Mouse (Mus musculus) midbrain, embryonic 11.5 days (tissue): ENCODE results near the gene Tmem136. TPM values are rescaled to one million over a fixed set of nuclear protein-coding genes. Genes with fewer than 3 reads are reported as not detected.

Source experiments
- ATAC-seq: fragments of 200-750 bp; cut with Nextera tagmentation; 2 replicates; pipeline ENCODE4 v1.8.0; 2017; ENCODE audit warnings: moderate TSS enrichment, moderate library complexity; ENCODE audit not compliant: low FRiP score
- DNase-seq: peaks from one replicate; pipeline ENCODE4 v3.0.0; 2015; ENCODE audit warnings: low spot score; ENCODE audit errors: missing footprints
- H3K27ac ChIP-seq: fragments of 300-500 bp; sonication (generic); 2 replicates; pipeline ENCODE4 v1.5.1; 2014; ENCODE audit warnings: low read depth, low read length
- H3K27me3 ChIP-seq: fragments of 300-500 bp; sonication (generic); 2 replicates; pipeline ENCODE4 v1.6.1; 2014; ENCODE audit warnings: mild to moderate bottlenecking, low read length, moderate library complexity, mixed read lengths; ENCODE audit not compliant: control insufficient read depth, insufficient read depth
- H3K36me3 ChIP-seq: fragments of 300-500 bp; sonication (generic); 2 replicates; pipeline ENCODE4 v1.6.1; 2014; ENCODE audit warnings: mild to moderate bottlenecking, low read length, moderate library complexity, mixed read lengths; ENCODE audit not compliant: control insufficient read depth, insufficient read depth
- H3K4me1 ChIP-seq: fragments of 300-500 bp; sonication (generic); 2 replicates; pipeline ENCODE4 v1.6.1; 2014; ENCODE audit warnings: low read length; ENCODE audit not compliant: control insufficient read depth, insufficient read depth
- H3K4me2 ChIP-seq: fragments of 300-500 bp; sonication (generic); 2 replicates; pipeline ENCODE4 v1.6.1; 2014; ENCODE audit warnings: mild to moderate bottlenecking, moderate library complexity
- H3K4me3 ChIP-seq: fragments of 300-500 bp; sonication (generic); 2 replicates; pipeline ENCODE4 v1.5.1; 2014; ENCODE audit warnings: low read depth, low read length
- H3K9ac ChIP-seq: fragments of 300-500 bp; sonication (generic); 2 replicates; pipeline ENCODE4 v1.6.1; 2014; ENCODE audit warnings: low read length
- H3K9me3 ChIP-seq: fragments of 300-500 bp; sonication (generic); 2 replicates; pipeline ENCODE4 v1.6.1; 2016; ENCODE audit warnings: low read length; ENCODE audit not compliant: control insufficient read depth
- WGBS: fragments of 180-500 bp; shearing (Covaris S2); extraction: QIAGEN DNeasy Blood & Tissue Kit; methylation state at CpG from one replicate; pipeline ENCODE4 v1.1.7; 2014; 5-methylcytosine and 5-hydroxymethylcytosine counted together
- polyA plus RNA-seq: library from polyadenylated mRNA; unstranded; fragments of >200 nt; fragmentation: Nextera tagmentation; extraction: Ambion mirVana; gene quantifications from 2 replicates; pipeline ENCODE4 v1.2.1, GENCODE M21; 2014

Gene Tmem136
- polyA plus RNA-seq, 1 experiment from 2014 or later, result 13.9 TPM

- H3K9ac ChIP-seq, result no peak overlapping the region
- peaks cover 5% of the 10 kb centered on the region for H3K4me1 ChIP-seq
- ATAC-seq (no peak), DNase-seq (no peak)
- no peak overlapping the region for H3K27ac ChIP-seq
- no peaks in the 10 kb centered on the region for H3K27me3 ChIP-seq
- 92% methylated on average over 4 of the region's 4 CpGs for WGBS
- H3K4me2 ChIP-seq, result no peak overlapping the region
- H3K4me3 ChIP-seq, result no peak overlapping the region
- no peaks in the 10 kb centered on the region for H3K9me3 ChIP-seq
- no peaks in the 10 kb centered on the region; the same call in 1 of the 2 replicates for H3K36me3 ChIP-seq
These were observed 1.5 kb downstream of the Tmem136 start for GRCm38 (mm10) chr9:43114833-43115232.

GRCm38 (mm10) chr9:43110286-43110980, 5.9 kb downstream of the Tmem136 start:
- H3K9ac ChIP-seq, result no peak overlapping the region
- H3K27ac ChIP-seq, result no peak overlapping the region
- WGBS, result 86% methylated on average over 8 of the region's 8 CpGs
- H3K9me3 ChIP-seq, result no peaks in the 10 kb centered on the region
- H3K27me3 ChIP-seq, result no peaks in the 10 kb centered on the region
- no peaks in the 10 kb centered on the region; the same call in 1 of the 2 replicates for H3K36me3 ChIP-seq
- ATAC-seq, result no peak
- H3K4me2 ChIP-seq, result no peak overlapping the region
- H3K4me1 ChIP-seq, result peaks cover 2% of the 10 kb centered on the region
- no peak overlapping the region for H3K4me3 ChIP-seq
- no peak for DNase-seq

- H3K4me2 ChIP-seq, result no peak overlapping the region
- ATAC-seq, result no peak
These were observed 7.2 kb downstream of the Tmem136 start for GRCm38 (mm10) chr9:43109125-43109524.

GRCm38 (mm10) chr9:43108721-43109120, 7.6 kb downstream of the Tmem136 start:
- H3K27me3 ChIP-seq, result no peaks in the 10 kb centered on the region
- no peak overlapping the region for H3K27ac ChIP-seq
- H3K4me3 ChIP-seq, result no peak overlapping the region
- no peak overlapping the region for H3K4me2 ChIP-seq
- H3K9me3 ChIP-seq, result no peaks in the 10 kb centered on the region
- peaks cover 10% of the 10 kb centered on the region for H3K4me1 ChIP-seq
- H3K36me3 ChIP-seq, result no peaks in the 10 kb centered on the region; the same call in 1 of the 2 replicates
- DNase-seq (no peak), ATAC-seq (no peak)
- 89% methylated on average over 3 of the region's 3 CpGs for WGBS
- no peak overlapping the region for H3K9ac ChIP-seq

More at GRCm38 (mm10) chr9:43109125-43109524, 7.2 kb downstream of the Tmem136 start:
- DNase-seq, result no peak
- Histone ChIP-seq H3K36me3 (no peaks in the 10 kb centered on the region; the same call in 1 of the 2 replicates), H3K9ac (no peak overlapping the region), H3K9me3 (no peaks in the 10 kb centered on the region), H3K4me1 (peaks cover 5% of the 10 kb centered on the region), H3K4me3 (no peak overlapping the region), H3K27me3 (no peaks in the 10 kb centered on the region), H3K27ac (no peak overlapping the region)
- WGBS, result 88% methylated on average over 7 of the region's 7 CpGs

- Histone ChIP-seq H3K4me2 (no peak overlapping the region), H3K27me3 (no peaks in the 10 kb centered on the region), H3K27ac (no peak overlapping the region), H3K9ac (no peak overlapping the region), H3K36me3 (no peaks in the 10 kb centered on the region; the same call in 1 of the 2 replicates), H3K9me3 (no peaks in the 10 kb centered on the region), H3K4me1 (peaks cover 14% of the 10 kb centered on the region), H3K4me3 (no peak overlapping the region)
- 85% methylated on average over 1 of the region's 1 CpGs for WGBS
- no peak for ATAC-seq
- DNase-seq, result no peak
These were observed 8.3 kb downstream of the Tmem136 start for GRCm38 (mm10) chr9:43108081-43108480.

GRCm38 (mm10) chr9:43107555-43107954, 8.8 kb downstream of the Tmem136 start:
- no peak overlapping the region for H3K27ac ChIP-seq
- no peaks in the 10 kb centered on the region; the same call in 1 of the 2 replicates for H3K36me3 ChIP-seq
- peaks cover 16% of the 10 kb centered on the region for H3K4me1 ChIP-seq
- ATAC-seq (no peak), DNase-seq (no peak)
- no peak overlapping the region for H3K4me3 ChIP-seq
- no peak overlapping the region for H3K4me2 ChIP-seq
- WGBS, result 66% methylated on average over 5 of the region's 5 CpGs
- H3K9ac ChIP-seq, result no peak overlapping the region
- no peaks in the 10 kb centered on the region for H3K27me3 ChIP-seq
- no peaks in the 10 kb centered on the region for H3K9me3 ChIP-seq

GRCm38 (mm10) chr9:43107187-43107517, 9.2 kb downstream of the Tmem136 start, which contains the start of gene Arhgef12:
TSS of gene Arhgef12 (minus strand) at chr9:43107239.
- H3K27ac ChIP-seq, result no peak within 1 kb of the TSS
- WGBS, result 44% methylated on average over 10 of the region's 10 CpGs
- DNase-seq, result no peak

GRCm38 (mm10) chr9:43106426-43107186, 9.8 kb downstream of the Tmem136 start:
- Histone ChIP-seq H3K9ac (peak overlapping the region; percentile 93), H3K4me2 (peak overlapping the region; percentile 74), H3K36me3 (no peaks in the 10 kb centered on the region; the same call in 1 of the 2 replicates), H3K4me3 (peak overlapping the region; percentile 90), H3K27ac (no peak overlapping the region), H3K27me3 (no peaks in the 10 kb centered on the region), H3K9me3 (no peaks in the 10 kb centered on the region), H3K4me1 (peaks cover 21% of the 10 kb centered on the region)
- ATAC-seq (peak; percentile 54), DNase-seq (peak; percentile 89)
- WGBS, result 27% methylated on average over 22 of the region's 22 CpGs

More at GRCm38 (mm10) chr9:43107187-43107517, 9.2 kb downstream of the Tmem136 start, which contains the start of gene Arhgef12:
- Histone ChIP-seq H3K9ac (peak within 1 kb of the TSS; percentile 93), H3K36me3 (no peaks in the 10 kb centered on the region; the same call in 1 of the 2 replicates), H3K9me3 (no peaks in the 10 kb centered on the region), H3K27me3 (no peaks in the 10 kb centered on the region), H3K4me3 (peak within 1 kb of the TSS; percentile 90), H3K4me1 (peaks cover 19% of the 10 kb centered on the region), H3K4me2 (peak within 1 kb of the TSS; percentile 74)
- ATAC-seq, result no peak
